Mouse (Mus musculus): ENCODE data around the gene Taco1. TPM values are rescaled to one million over a fixed set of nuclear protein-coding genes. Genes with fewer than 3 reads are reported as not detected.
"Not testable (repeated sequence)": the region's sequence is repeated elsewhere in the genome, so short reads cannot be mapped to it uniquely, and the experiment has no call there.

Gene Taco1
- polyA plus RNA-seq (2015; fragmentation: Nextera tagmentation; extraction: Ambion mirVana), result 7.6 and 8.0 TPM in 2 replicates

DNA sequence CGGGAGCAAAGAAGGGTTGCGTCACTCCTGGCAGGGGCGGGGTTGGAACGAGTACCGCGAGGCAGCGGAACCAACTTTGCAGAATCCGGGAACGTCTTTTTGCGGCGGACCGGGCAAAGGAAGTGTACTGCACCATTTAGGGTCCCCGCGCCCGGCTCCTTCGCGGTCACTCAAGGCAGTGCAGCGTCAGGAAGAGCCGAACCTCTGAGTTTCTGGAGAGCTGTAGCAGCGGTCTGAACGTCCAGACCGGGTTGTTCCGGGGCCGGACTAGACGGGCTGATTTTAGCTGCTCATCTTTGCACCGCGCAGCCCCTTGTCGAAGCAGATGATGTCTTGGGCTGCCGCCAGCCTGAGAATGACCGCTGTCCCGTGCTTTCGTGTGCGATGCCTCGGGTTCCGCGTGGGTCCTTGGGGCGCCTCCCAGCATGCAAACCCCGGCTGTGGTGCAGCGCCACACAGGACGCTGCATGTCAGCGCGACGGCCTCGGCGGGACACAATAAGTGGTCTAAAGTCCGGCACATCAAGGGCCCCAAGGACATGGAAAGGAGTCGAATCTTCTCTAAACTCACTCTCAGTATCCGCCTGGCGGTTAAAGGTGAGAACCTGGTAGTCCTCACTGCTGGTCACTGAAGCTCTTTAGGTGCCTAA lies at the start of gene Taco1:
Gene Taco1, plus strand, starts transcription at position 139 of the 649 bp plus-strand sequence.
- Histone ChIP-seq H3K27me3 (ENCODE audit: control insufficient read depth, insufficient read depth, low read depth, low read length) (no peaks in the 10 kb centered on the region), H3K36me3 (ENCODE audit: control insufficient read depth, insufficient read depth, low read length) (no peaks in the 10 kb centered on the region), H3K4me1 (ENCODE audit: control insufficient read depth, insufficient read depth, low read length) (peaks cover 8% of the 10 kb centered on the region), H3K4me3 (ENCODE audit: low read depth, low read length) (peak within 1 kb of the TSS; percentile 86), H3K4me2 (ENCODE audit: low read length) (peak within 1 kb of the TSS; percentile 95), H3K27ac (ENCODE audit: low read length) (peak within 1 kb of the TSS; percentile 85), H3K9ac (ENCODE audit: low read depth, low read length) (peak within 1 kb of the TSS; percentile 89), H3K9me3 (replicated peaks; ENCODE audit: control insufficient read depth, low read length, poor library complexity, severe bottlenecking) (no peaks in the 10 kb centered on the region)
- WGBS, result under 1% methylated on average over 49 of the region's 49 CpGs
- peak; percentile 97 for ATAC-seq

GRCm38 (mm10) chr11:106016440-106016839 lies 49.4 kb upstream of the Taco1 start:
- 83% methylated on average over 5 of the region's 5 CpGs for WGBS
- H3K4me2 ChIP-seq (ENCODE audit: low read length), result no peak overlapping the region
- no peak for ATAC-seq

DNA sequence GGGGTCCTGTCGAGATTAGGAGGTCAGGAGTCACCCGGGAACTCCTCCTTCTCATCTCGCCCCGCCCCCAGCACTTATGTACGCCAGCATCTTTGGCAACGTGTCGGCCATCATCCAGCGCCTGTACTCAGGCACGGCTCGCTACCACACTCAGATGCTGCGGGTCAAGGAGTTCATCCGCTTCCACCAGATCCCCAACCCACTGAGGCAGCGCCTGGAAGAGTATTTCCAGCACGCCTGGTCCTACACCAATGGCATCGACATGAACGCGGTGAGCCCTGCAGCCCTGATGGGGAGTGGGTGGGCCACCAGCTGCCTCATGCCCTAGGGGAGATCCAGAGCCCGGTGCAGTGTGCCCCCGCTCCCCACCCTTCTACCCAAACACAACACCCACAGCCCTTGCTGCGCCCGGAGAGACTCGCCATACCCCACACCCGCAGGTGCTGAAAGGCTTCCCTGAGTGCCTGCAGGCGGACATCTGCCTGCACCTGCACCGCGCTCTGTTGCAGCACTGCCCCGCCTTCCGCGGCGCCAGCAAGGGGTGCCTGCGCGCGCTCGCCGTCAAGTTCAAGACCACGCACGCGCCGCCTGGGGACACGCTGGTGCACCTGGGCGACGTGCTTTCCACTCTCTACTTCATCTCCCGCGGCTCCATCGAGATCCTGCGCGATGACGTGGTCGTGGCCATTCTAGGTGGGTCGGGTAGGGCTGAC lies 45.7 kb upstream of the Taco1 start:
- Histone ChIP-seq H3K36me3 (ENCODE audit: control insufficient read depth, insufficient read depth, low read length) (no peaks in the 10 kb centered on the region), H3K27ac (ENCODE audit: low read length) (peak overlapping the region; percentile 84), H3K4me2 (ENCODE audit: low read length) (peak overlapping the region; percentile 75), H3K4me3 (ENCODE audit: low read depth, low read length) (peak overlapping the region; percentile 57), H3K9me3 (replicated peaks; ENCODE audit: control insufficient read depth, low read length, poor library complexity, severe bottlenecking) (no peaks in the 10 kb centered on the region), H3K9ac (ENCODE audit: low read depth, low read length) (peak overlapping the region; percentile 77), H3K27me3 (ENCODE audit: control insufficient read depth, insufficient read depth, low read depth, low read length) (no peaks in the 10 kb centered on the region), H3K4me1 (ENCODE audit: control insufficient read depth, insufficient read depth, low read length) (peaks cover 8% of the 10 kb centered on the region)
- ATAC-seq, result peak; percentile 83
- WGBS, result under 1% methylated on average over 50 of the region's 50 CpGs

More at GRCm38 (mm10) chr11:106016440-106016839, 49.4 kb upstream of the Taco1 start:
- no peaks in the 10 kb centered on the region for H3K27me3 ChIP-seq (ENCODE audit: control insufficient read depth, insufficient read depth, low read depth, low read length)
- peaks cover 13% of the 10 kb centered on the region for H3K4me1 ChIP-seq (ENCODE audit: control insufficient read depth, insufficient read depth, low read length)
- H3K36me3 ChIP-seq (ENCODE audit: control insufficient read depth, insufficient read depth, low read length), result no peaks in the 10 kb centered on the region
- H3K27ac ChIP-seq (ENCODE audit: low read length), result no peak overlapping the region
- H3K4me3 ChIP-seq (ENCODE audit: low read depth, low read length), result no peak overlapping the region
- no peak overlapping the region for H3K9ac ChIP-seq (ENCODE audit: low read depth, low read length)
- H3K9me3 ChIP-seq (replicated peaks; ENCODE audit: control insufficient read depth, low read length, poor library complexity, severe bottlenecking), result no peaks in the 10 kb centered on the region

DNA sequence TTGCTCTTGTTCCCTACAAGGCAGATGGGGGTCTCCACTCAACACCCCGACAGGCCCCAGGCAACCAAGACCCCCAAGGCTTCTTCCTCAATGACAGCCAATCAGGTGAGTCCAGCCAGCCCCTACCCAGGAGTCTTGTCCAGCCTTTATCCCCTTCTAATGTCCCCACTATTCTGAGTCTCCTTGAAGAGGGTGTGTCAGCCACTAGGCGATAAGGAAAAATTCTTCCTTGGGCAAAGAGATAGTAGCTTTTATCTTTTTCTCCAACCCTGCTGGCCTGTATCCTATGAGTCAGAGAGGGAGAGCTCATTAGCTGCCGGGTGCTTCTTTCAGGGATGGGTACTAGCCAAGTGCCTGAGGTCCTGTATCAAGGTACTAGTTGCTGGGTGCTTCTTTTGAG lies 40.1 kb upstream of the Taco1 start:
- no peak for ATAC-seq
- H3K9me3 ChIP-seq (replicated peaks; ENCODE audit: control insufficient read depth, low read length, poor library complexity, severe bottlenecking), result no peaks in the 10 kb centered on the region
- no peak overlapping the region for H3K27ac ChIP-seq (ENCODE audit: low read length)
- no peak overlapping the region for H3K4me2 ChIP-seq (ENCODE audit: low read length)
- peaks cover 6% of the 10 kb centered on the region for H3K4me1 ChIP-seq (ENCODE audit: control insufficient read depth, insufficient read depth, low read length)
- 87% methylated on average over 3 of the region's 3 CpGs for WGBS
- H3K9ac ChIP-seq (ENCODE audit: low read depth, low read length), result no peak overlapping the region
- no peaks in the 10 kb centered on the region for H3K36me3 ChIP-seq (ENCODE audit: control insufficient read depth, insufficient read depth, low read length)
- no peaks in the 10 kb centered on the region for H3K27me3 ChIP-seq (ENCODE audit: control insufficient read depth, insufficient read depth, low read depth, low read length)
- H3K4me3 ChIP-seq (ENCODE audit: low read depth, low read length), result no peak overlapping the region

DNA sequence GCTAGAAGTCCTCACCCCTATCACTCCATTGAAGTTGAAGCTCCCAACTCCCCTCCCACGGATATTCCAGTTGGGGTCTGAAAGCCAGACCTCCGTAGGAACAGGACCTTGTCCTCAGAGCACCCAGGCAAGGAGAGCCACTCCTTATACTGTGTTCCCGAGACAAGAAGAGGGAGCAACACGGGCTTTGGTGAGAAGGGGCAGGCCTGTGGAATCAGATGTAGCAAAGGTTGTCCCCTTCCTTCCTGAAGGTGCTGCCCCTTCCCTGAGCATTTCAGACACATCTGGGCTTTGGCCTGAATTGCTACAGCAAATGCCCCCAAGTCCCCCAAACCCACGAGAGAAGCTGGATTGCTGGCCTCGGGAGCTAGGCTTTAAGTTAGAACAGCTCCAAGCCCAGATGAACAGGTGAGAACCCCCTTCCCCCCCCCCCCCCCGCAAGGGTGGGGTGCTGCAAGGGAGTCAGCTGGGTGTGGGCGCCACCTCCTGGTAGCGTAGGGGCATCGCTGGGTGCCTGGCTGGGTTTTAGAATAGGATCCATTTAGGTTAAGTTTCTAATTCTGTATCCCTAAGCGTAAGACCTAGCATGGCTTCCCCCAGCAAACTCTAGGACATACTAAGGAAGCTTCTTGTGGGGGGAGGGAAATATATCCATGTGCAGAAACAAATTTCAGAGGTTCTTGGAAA lies 39.3 kb upstream of the Taco1 start:
- Histone ChIP-seq H3K4me2 (ENCODE audit: low read length) (no peak overlapping the region), H3K9me3 (replicated peaks; ENCODE audit: control insufficient read depth, low read length, poor library complexity, severe bottlenecking) (no peaks in the 10 kb centered on the region), H3K9ac (ENCODE audit: low read depth, low read length) (no peak overlapping the region), H3K27ac (ENCODE audit: low read length) (no peak overlapping the region), H3K4me1 (ENCODE audit: control insufficient read depth, insufficient read depth, low read length) (no peaks in the 10 kb centered on the region), H3K27me3 (ENCODE audit: control insufficient read depth, insufficient read depth, low read depth, low read length) (no peaks in the 10 kb centered on the region), H3K36me3 (ENCODE audit: control insufficient read depth, insufficient read depth, low read length) (no peaks in the 10 kb centered on the region), H3K4me3 (ENCODE audit: low read depth, low read length) (no peak overlapping the region)
- peak; percentile 8; the same call in 1 of the 2 replicates for ATAC-seq
- 46% methylated on average over 10 of the region's 11 CpGs for WGBS

GRCm38 (mm10) chr11:106027607-106028006 lies 38.3 kb upstream of the Taco1 start:
- ATAC-seq, result 0 out of 2 replicates have a peak, but pooled peaks have one; percentile 32
- Histone ChIP-seq H3K9ac (ENCODE audit: low read depth, low read length) (no peak overlapping the region), H3K27me3 (ENCODE audit: control insufficient read depth, insufficient read depth, low read depth, low read length) (no peaks in the 10 kb centered on the region), H3K4me3 (ENCODE audit: low read depth, low read length) (no peak overlapping the region), H3K4me2 (ENCODE audit: low read length) (no peak overlapping the region), H3K9me3 (replicated peaks; ENCODE audit: control insufficient read depth, low read length, poor library complexity, severe bottlenecking) (no peaks in the 10 kb centered on the region), H3K36me3 (ENCODE audit: control insufficient read depth, insufficient read depth, low read length) (no peaks in the 10 kb centered on the region), H3K4me1 (ENCODE audit: control insufficient read depth, insufficient read depth, low read length) (no peaks in the 10 kb centered on the region), H3K27ac (ENCODE audit: low read length) (no peak overlapping the region)
- WGBS, result 97% methylated on average over 5 of the region's 5 CpGs

DNA sequence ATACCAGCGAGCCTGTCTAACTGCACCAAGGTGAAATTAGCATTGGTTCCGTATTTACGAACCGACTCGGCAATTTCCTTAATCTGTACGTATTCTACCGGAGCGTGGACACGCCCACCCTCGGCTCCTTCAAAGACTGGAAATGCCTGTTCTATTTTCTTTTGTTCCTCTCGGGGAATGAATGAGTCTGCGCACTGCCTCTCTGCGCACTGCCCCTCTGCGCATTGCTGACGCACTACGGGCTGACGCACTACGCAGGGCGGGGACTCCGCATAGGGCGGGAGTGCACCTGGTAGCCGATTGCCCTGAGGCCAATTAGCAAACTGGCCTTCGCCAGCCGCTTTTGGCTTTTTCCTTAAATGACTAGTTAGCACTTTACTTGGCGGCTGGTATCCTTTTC lies 33.8 kb upstream of the Taco1 start:
- Histone ChIP-seq H3K4me2 (ENCODE audit: low read length) (peak overlapping the region; percentile 14; the same call in 1 of the 2 replicates), H3K9ac (ENCODE audit: low read depth, low read length) (peak overlapping the region; percentile 7; the same call in 1 of the 2 replicates), H3K4me3 (ENCODE audit: low read depth, low read length) (peak overlapping the region; percentile 27), H3K27ac (ENCODE audit: low read length) (peak overlapping the region; percentile 66)
- H3K4me1 ChIP-seq (ENCODE audit: control insufficient read depth, insufficient read depth, low read length); H3K36me3 ChIP-seq (ENCODE audit: control insufficient read depth, insufficient read depth, low read length); ATAC-seq; H3K27me3 ChIP-seq (ENCODE audit: control insufficient read depth, insufficient read depth, low read depth, low read length); H3K9me3 ChIP-seq (replicated peaks; ENCODE audit: control insufficient read depth, low read length, poor library complexity, severe bottlenecking): not testable (repeated sequence)
- 23% methylated on average over 4 of the region's 25 CpGs for WGBS

DNA sequence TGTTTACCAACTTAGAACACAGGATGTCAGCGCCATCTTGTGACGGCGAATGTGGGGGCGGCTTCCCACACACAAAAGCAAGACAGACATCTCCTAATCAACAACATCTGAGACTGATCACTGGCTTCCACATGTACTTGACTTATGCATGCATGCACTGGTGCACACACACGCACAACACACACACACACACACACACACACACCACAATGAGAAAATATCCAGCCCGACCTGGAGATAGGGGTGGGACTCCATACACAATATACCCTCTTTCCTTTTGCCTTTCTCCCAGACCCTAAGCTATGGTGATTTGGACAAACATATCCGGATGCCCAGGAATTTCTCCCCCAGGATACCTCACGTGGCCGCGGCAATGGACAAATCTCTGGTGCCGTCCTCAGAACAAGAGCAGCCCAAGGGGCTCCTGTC lies 32.4 kb upstream of the Taco1 start:
- Histone ChIP-seq H3K9ac (ENCODE audit: low read depth, low read length) (peak overlapping the region; percentile 50), H3K4me1 (ENCODE audit: control insufficient read depth, insufficient read depth, low read length) (peaks cover 14% of the 10 kb centered on the region), H3K36me3 (ENCODE audit: control insufficient read depth, insufficient read depth, low read length) (no peaks in the 10 kb centered on the region), H3K27ac (ENCODE audit: low read length) (peak overlapping the region; percentile 73), H3K4me3 (ENCODE audit: low read depth, low read length) (no peak overlapping the region), H3K9me3 (replicated peaks; ENCODE audit: control insufficient read depth, low read length, poor library complexity, severe bottlenecking) (no peaks in the 10 kb centered on the region), H3K4me2 (ENCODE audit: low read length) (peak overlapping the region; percentile 43), H3K27me3 (ENCODE audit: control insufficient read depth, insufficient read depth, low read depth, low read length) (no peaks in the 10 kb centered on the region)
- no peak for ATAC-seq
- WGBS, result 37% methylated on average over 11 of the region's 11 CpGs

Data from midbrain, embryonic 16.5 days (tissue).